Mouse (Mus musculus) brain, adult 2 months (tissue): ENCODE measurements around the gene B3gntl1.

Experiments
- DNase-seq: peaks from one replicate; pipeline ENCODE4 v3.0.0; 2011; ENCODE audit warnings: low read depth, low spot score

B3gntl1 gene

DNA sequence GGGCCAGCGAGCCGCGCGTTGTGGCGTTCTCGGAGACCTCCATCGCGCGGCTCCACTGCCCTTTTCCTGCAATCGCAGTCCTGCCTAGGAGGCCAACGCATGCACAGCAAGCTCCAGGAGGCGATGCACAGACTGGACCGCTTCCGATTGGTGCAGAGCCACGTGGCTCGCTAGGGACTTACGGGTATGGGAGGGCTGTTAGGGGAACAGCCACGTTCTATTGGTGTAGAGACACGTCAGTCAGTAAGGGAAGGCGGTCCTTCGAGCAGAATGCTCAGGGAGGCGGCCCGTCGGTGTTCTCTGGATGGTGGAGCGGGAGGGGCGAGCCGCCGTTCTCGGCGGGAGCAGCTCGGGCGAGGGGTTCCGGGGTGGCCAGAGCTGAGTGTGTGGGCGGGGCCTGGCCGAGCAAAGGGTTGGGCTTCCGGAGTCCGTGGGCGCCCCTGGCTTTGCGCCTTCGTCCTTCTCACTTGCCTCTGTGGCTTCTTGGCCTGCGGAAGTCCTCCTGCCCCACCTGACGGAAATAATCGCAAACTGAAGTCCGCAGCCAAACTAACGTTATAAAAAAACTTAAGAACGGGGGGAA is at the start of gene B3gntl1:
B3gntl1 (minus strand) TSS at position 164 of the 583 bp plus-strand sequence.
- peak; percentile 100 for DNase-seq

DNA sequence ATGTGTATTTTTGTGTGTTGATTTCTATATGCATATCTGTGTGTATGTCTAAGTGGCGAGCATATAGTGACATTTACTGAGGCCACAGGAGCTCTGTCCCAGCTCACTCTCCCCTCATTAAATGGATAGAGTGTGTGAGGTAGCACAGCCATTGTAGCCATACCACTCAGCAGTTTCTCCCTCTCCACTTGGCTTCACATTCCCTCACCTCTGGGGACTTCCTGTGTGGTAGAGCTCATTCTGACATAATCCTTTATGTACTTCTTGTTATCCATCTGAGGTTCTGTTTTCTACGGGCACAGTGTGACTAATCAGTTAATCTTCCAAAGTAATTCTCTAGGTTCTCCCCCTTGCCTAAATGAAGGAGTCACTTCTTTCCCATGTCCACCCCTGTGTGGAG is 49.5 kb upstream of the B3gntl1 start:
- DNase-seq: no peak

DNA sequence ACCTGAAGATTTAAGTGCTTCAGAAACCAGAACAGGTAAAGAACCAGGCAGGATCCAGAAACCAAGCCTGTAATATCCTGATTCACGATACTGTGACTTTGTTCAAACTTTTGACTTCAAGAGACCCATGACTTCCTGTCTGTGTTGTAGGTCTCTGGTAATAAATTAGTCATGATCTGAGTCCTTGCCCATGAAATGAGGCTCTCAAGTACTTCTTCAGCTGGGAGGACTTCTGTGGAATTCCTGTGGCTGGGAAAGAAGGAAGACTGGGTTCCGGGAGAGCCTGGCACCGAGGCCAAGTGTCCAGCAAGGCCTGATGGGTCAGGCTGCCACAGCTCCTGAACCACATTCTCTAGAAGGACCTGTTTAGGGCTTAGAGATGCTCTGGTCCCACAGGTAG is 47.8 kb upstream of the B3gntl1 start:
- DNase-seq: no peak

DNA sequence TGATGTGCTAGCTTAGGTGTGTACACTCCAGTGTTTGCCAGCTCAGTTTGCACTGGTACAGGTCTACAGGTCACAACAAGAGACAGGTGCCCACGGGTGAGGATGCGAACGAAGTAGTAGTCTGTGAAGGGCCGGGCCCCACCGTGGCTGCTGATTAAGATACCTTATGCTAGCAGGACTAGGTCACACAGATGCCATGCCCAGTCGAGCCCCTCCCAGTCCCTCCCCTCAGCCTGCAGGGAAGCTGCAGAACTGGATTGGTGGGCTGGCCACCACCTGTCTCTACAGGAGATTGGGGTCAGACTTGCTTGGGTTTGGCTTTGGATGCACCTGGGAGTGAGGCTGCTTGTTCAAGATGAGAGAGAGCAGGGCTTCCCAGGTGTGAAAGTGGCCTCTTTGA is 44.8 kb upstream of the B3gntl1 start:
- no peak for DNase-seq

DNA sequence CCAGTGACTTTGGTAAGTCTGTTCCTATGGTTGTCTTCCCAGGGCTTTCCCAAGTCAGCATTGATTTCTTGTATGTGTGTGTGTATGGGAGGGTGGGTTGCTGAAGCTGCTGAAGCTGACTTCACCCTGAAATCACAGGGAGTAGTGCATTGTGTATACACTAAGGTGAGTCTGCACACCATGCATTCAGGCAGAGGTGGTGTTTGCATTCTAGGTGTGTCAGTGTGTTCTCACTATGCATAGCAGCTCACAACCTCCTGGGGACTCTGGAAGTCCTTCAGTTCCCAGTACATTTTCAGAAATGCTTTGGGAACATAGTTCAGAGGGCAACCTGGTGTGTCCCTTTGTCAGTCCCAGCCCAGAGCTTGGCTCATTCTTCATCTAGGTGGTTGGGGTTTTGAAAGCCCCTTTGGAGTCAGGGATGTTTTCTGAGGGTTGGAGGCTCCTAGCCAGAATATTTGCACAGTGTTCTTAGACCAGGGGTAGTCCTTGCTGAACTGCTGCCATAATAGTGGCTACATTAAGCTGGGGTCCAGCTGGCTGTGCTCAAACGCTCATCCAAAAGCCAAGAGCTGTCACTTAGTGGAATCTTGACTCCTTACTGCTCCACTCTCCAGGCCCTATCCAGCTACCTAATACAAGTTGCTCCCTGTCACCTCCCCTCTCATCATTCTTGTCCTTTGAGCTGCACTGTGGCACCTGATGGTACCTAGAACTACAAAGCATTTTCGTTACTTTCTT is 42.0 kb upstream of the B3gntl1 start:
- DNase-seq: no peak

DNA sequence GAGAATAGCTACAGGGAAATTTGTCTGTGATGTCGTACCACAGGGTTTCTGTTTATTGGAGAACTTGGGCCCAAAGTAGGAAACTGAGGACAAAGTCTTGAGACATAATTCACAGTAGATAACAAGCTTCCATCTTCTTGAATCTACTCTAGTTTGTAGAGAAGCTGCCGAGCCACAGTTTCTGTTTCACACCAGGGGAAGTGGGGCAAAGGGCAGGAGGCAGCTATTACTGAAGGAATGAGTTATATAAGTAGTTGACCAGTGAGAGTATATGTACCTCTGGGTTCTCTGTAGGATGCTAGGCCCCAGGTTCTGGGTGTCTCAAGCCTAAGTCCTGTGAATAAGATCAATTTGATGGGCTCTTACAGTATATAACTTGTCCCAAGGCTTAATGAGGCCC is 40.6 kb upstream of the B3gntl1 start:
- DNase-seq: no peak

DNA sequence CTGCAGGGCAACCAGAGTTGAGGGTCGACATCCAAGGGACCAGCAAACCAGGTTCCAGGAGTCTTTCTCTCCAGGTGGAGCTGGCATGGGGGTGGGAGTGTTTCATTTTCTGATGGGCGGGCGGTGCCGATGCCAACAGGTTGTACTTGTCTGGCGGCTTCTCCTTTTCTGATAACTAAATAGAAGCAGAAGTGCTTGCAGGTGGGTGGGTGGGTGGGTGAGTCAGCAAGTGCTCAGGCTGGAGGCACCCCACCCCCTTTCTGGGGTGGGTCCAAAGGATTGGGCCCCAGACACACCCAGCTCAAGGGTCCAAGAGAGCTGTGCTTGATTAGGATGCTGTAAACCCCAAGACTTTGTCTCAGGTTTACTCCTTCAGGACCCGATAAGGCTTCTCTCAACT is 40.0 kb upstream of the B3gntl1 start:
- no peak for DNase-seq

DNA sequence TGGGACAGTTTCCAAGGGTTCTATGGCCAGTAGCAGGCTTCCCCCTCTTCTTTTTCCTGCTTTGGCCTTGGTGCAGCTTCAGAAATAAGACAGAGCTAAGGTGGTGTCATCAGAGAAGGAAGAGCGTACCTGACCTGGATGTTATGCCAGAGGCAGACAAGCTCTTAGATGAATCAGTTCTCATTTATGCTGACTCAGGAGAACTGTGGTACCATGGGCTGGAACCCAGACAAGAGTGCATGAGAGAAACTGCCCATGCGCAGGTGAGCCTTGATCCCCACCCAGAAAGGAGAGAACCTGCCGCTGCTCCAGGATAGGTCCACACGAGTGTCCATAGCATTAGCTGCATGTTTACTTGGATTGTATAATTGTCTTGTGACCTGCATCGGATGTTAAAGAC is 37.3 kb upstream of the B3gntl1 start:
- DNase-seq: no peak

DNA sequence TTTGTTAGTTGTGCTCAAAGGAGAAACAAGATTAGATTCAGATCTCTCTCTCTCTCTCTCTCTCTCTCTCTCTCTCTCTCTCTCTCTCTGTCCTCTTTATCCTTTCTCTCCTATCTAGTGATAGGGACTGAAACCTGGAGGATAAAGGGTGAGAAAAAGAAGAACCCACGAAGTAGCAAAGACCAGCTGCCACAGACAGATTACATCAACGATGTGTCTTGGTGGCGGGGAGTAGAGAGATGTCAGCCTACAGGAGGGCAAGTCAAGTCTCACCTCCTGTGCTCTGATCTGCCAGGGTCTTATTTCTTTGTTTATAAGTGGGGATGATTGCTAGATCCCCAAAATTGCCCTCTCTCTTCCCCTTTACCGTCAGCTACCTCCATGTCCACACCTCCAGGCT is 36.3 kb upstream of the B3gntl1 start:
- DNase-seq: no peak

DNA sequence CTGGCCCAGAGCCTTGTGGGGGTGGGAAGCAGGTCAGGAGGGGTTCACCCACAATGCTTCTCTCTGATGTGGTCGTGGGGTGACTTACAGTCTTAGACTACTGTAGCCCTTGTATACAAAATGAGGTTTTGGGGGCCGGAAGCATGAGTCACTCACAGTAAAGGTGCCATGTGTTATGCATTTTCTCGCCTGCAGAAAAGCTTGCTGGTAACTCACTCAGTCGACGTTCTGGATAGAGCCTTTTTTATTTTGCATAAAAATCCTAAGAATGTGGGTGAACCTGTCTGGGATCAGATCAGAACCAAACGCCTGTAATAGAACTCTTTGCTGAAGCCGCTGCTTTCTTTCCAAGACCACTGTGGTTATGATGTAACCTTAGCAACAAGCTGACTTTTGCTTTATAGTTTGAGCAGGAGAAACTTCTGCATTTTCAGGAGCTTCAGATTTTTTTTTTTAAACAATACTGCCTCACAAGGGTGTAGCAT is 33.6 kb upstream of the B3gntl1 start:
- DNase-seq: peak; percentile 60

DNA sequence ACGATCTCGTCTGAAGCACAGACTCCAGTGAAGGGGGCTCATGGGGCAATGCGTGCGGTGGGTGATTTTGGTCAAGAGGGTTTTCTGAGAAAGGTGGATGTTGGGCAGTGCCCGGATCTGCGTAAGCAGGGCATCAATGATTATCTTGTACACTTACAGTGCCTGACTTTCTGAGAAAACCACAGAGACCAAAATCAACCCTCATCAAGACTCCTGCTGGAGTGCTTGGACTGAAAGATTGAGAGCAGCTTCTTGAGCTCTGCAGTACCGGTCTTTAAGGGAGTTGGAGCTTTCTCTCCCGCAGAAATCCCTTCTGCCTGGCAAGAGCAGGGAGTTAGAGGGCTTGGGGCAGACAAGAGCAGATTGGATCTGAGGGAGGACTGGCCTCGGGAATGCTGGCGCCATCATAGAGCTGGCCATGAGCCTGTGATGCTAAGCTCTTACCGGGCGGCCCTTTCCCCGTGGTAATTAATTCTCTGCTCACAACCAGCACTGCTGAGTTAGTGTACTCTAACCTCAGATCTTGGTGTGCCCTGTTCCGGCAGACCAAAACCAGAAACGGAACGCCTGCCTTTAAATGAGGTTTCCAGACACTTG is 30.8 kb upstream of the B3gntl1 start:
- DNase-seq: peak; percentile 48

DNA sequence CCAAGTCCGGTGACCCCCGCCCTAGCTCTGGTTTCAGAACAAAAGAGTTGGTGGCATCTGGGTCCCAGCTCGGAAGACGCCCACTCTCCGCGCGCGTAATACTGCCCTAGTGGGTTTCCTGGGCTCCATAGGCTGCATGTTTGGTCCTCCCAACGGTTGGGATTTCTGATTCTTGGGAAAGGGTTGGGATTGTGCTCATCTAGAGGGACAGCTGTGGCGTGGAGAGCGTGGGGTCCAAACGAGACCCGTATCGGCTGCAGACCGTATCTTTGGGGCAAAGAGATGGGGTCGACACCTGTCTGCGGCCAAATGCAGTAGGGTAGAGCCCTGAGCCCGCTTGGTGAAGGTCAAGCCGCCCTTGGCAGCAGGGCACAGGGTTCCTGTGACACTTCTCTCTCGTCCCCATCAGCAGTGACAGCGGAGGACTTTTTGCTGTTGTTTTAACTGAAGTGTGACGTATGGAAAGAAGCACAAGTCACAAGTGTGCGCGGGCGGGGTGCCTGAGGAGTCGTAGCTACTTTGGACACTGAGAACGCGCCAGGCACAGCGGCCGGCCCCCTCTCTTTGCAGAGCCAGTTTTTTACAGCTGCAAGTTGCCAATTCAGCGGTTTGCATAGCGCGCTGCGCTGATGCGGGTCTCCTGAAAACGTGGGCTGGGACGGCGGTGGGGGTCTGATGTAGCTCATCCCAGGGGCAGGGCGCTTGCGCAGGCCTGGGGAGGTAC is 30.1 kb upstream of the B3gntl1 start:
- peak; percentile 64 for DNase-seq

DNA sequence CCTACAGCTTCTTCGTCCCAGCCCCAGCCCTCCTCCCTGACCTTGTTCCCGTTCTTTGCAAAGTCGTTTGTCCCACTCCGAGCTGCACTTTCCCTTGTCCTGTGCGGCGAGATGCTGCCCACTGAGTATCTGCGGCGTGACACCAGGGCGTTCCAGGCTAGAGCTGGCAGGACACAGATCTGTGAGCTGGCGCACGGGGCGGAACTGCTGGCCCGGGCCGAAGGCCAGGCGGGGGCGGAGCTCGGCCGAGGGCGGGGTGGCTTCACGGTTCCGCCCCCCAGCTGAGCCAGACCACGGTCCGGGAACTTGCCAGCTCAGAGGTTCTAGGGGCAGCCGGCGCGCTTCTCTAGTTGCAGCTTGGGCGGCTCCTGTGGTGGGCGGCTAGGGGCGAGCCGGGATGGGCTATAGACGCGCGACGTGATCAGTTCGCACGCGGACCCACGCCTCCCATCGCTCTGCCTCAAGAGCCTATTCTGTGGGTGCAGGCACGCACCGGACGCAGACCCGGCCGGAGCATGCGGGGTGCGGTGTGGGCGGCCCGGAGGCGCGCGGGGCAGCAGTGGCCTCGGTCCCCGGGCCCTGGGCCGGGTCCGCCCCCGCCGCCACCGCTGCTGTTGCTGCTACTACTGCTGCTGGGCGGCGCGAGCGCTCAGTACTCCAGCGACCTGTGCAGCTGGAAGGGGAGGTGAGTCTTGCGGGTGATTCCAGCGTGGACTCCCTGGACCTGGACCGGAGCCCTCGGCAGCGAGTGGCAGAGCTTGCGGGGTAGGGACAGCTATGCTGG is 29.4 kb upstream of the B3gntl1 start:
- peak; percentile 86 for DNase-seq

DNA sequence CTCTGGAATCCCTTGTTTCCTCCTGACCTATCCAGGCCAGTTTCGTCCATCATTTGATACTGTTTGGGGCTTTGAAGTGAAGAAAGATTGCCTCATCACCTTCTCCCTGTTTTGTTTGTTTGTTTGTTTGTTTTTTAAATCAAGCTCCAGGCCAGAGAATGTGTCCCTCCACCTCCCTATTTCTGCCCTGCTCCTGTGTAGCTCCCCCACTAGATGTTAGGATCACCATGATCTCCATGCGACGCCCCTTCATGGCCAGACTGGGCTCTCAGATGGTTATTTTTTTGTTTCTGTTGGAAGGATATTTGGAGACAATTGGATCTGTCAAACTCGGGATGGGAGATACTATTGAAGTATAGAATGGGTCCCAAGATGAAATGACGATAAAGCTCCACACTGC is 28.3 kb upstream of the B3gntl1 start, which contains the start of gene Metrnl:
Metrnl (plus strand) TSS at position 301 of the 400 bp plus-strand sequence.
- DNase-seq: no peak

DNA sequence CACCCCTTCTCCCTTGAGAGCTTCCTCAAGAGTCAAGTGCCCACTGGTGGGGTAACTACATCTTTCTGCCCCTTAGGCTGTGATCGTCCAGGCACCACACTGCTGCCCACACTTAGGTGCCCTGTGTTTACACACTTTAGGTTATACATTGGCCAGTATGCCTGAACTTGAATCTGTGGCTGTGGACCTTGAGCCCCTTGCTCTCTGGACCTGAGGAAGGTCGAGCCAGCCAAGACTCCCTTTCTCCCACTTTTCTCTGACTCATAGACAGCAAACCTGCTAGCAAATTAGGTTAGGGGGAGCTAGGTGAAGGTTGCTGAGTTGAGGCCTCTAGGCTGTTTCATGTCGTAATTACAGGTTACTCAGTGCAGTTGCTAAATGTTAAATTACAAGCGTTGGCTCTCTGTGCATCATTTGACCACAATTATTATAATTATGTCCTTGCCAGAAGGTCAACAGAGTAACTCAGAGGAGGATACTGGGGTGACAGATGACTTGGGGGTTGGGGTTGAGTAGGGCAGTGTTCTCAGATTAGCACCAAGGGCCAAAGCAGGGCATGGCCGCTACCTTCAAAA is 25.5 kb upstream of the B3gntl1 start:
- DNase-seq: no peak

DNA sequence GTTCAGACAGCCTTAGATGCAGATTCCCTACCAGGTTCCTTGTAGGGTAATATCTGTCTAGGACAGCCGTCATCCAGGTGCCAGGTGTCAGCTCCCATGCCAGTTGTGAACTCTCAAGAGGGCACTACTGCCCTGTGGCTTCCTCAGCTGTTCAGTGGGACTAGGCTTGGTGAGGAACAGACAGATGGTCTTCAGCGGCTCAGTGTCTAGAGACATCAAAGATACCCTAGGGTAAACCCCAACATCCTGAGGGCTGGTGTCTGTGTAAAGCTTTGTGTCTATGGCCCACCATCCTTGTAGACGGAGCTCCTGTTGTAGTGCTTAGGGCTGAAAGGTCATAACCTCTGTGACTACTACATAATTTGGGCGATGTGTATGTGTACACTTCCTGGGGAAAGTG is 24.3 kb upstream of the B3gntl1 start:
- no peak for DNase-seq

DNA sequence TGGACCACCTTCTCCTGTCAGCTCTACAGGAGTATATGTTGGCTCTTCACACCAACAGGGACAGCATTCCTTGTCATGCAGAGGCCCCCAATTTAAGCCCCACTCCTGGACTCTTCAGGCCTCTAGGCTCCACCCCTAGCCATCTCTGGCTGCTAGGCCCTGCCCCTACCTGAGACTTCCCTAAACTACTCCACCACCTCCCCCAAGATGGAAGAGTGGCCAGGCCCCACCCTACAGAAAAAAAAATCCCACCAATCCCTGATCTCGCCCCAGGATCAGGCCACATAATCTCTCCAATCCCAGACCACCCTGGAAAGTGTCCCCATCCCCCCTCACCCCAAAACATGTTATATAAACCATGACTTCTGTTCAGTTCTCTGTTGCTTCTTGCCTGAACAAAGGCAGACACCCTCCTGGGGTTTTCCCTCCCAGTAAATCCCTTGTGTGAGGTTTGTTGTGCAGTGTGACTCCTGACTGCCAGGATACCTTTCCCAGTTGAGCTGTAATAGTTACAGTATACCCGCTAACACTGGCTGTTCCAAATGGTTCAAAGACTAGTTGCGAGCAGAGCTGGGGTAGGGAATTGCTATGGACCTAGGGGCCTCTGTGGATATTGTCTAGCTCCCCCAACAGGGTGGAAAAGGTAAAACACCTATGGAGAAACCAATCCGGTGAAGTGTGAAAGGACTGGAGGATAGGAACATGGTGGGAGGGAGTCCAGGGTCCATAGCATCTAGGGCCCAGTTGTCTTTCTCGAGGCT is 22.5 kb upstream of the B3gntl1 start:
- DNase-seq: no peak

DNA sequence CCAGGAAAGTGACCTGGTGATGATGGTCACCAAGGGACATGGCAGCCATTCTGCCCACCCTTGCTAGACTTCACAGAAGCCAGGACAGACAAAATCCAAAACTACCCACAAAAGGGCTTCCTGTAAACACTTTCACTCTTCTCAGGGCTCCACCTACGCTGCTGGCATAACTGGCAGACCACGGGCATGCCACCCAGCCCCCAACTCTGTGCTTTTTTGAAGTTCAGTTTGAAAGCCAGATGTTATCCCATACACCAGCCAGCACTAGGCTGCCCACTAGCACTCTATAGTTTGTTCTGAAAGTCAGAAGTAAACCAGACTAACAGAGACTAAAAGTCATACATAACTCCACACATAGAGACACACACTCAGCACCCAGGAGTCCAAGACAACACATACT is 15.1 kb upstream of the B3gntl1 start:
- no peak for DNase-seq

DNA sequence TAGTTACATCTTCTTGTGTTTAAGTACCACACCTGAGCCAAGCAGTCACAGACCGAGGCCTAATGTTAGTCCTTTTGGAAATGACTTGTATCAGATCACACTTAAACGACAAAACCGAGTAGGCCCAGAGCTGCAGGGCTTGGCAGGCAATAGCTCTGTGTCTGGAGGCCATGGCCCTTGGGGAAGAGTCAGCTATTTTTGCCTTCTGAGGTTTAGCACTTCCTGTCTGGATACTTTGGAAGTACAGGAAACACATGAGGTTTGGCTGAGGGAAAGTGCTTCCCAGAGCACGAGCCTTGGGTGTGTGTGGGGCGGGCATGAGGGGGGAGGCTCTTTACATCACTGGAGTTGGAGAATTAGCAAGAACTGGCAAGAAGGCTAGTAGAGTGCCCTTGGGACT is 13.7 kb upstream of the B3gntl1 start:
- DNase-seq: no peak

DNA sequence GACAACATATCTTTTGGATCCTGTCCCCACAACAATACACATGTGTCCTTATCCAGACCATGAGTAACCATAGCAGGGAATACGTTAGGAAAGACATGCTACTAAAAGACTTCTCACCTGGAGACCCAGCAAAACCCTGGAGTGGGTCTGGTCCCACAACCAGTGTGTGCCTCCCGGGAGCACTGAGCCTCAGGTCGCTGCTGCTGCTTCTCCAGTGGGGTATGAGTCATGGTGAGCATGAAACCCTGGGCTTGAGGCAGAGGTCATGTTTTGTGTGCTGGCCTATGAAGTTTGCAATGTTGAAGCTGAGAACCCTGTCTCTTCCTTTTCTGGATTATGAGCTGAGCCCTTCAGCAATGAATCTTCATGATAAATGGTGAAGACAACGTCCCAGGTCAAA is 13.1 kb upstream of the B3gntl1 start:
- DNase-seq: no peak
